Mouse (Mus musculus): ENCODE measurements at regions not wholly inside any gene's neighbourhood (a gene's known extent, or its start where the extent isn't known, plus 50 kb on each side); places are given as distances from the start of the nearest gene placed in this dataset.

DNA sequence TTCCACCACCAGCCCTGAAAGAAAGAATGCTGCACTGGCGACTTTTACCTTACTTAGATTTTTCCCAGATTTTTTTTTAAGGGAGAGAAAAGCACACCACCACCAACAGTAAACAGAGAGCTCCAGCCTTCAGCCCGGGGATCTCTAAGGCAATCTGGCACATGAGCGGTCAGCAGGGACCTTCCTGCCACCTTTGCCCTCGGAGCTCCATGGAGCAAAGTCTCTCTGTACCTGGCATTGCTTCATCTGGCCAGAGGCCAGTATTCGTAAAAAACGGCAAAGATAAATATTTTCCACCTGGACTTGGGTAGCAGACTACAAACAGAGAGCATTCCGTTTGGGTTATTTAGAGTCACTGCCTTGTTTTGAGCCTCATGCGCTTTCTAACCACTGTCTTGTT is 58.4 kb upstream of the Dio3 start:
- no peak for DNase-seq (ENCODE audit: low spot score in 2 of 2)

DNA sequence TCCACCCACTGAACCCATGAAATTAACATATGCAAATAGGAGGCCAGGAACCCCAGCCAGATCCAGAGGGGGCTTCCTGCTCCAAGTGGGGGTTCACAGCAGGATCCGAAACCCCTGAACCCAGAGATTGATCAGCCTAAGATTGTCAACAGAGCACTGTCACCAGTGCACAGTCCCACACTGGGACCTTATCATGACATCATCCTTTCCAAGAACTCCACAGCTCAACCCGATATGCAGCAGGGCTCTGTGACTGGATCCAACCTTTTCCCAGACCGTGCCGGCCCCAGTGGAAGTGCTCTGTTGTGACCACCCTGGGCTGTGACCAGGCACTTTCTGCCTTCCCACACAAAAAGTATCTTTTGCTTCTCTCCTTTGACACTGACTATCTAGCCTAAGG is 57.7 kb upstream of the Dio3 start:
- no peak for DNase-seq (ENCODE audit: low spot score in 2 of 2)

DNA sequence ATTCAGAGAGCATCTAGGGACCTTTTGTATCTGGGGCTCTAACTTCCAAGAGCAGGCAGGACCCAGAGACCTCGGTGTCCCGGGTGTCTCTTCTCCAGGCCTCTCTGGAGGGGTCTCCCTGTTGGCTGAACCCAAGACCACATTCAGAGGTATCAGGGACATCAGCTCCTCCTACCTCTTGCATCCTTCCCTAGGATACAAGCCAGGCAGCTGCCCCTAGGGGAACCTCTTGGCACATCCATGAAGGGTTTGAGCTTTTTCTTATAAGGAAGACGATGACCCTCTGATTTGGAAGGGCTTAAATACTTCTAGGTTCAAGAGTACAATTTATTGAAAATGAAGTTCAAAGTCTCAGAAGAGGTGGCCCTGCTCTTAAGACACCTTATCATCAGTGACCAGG is 57.2 kb upstream of the Dio3 start:
- no peak for DNase-seq (ENCODE audit: low spot score in 2 of 2)

DNA sequence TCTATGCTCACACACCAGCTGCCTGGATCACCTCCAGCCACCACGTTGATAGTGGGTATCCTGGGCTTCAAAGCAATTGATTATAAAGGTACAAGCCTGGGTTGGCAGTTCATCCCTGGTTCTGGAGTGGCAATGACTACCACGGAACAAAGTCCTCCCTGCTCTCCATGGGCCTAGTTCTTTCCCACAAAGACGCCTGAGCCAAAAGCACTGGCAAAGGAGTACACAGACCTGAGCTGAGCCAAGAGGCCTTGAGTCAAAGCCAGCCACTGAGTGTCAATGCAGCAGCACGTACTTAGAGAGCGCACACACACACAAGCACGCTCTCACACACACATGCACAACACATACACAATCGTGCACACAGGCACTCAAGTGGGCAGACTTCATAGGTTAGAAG is 54.6 kb upstream of the Dio3 start:
- DNase-seq (ENCODE audit: low spot score in 2 of 2): no peak

DNA sequence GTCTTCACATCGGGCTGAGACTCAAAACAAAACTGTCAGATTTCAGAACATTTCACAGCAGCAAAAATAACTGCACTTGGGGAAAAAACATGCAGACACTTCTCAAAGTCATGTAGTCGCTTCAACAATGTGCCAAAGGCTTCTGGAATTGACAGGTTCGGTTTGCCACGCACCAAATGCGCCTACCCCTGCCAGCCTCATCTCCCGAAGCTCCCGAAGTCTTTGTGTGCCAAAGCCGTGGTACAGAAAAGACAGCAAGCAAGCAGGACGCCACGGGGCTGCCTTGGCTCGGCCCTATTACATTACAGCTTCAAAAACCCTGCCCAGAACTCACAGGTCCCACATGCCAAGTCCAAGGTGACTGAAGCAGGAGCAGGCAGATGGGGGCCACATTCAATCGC is 50.9 kb upstream of the Dio3 start:
- peak; percentile 65 to 67 for DNase-seq (ENCODE audit: low spot score in 2 of 2)
